Mouse (Mus musculus): ENCODE data around the gene Snx33. TPM values are rescaled to one million over a fixed set of nuclear protein-coding genes. Genes with fewer than 3 reads are reported as not detected.
A peak's percentile ranks its signal among the peaks of the same experiment; 100 is the strongest.

Snx33 gene
- total and polyA plus RNA-seq, 2 experiments from 2014 or later: 1.3 to 5.8 TPM

- Histone ChIP-seq H3K9ac (peak within 1 kb of the TSS; percentile 74), H3K4me3 (ENCODE audit: low read depth, low read length) (peak within 1 kb of the TSS; percentile 67), H3K4me1 (ENCODE audit: insufficient read depth) (0 out of 2 replicates have a peak, but pooled peaks cover 9% of the 10 kb centered on the region), H3K27ac (ENCODE audit: low read depth, low read length) (peak within 1 kb of the TSS; percentile 85), H3K27me3 (ENCODE audit: insufficient read depth, low read length) (no peaks in the 10 kb centered on the region), H3K36me3 (ENCODE audit: insufficient read depth) (no peaks in the 10 kb centered on the region), H3K9me3 (ENCODE audit: low read length) (no peaks in the 10 kb centered on the region), H3K4me2 (ENCODE audit: low read depth) (peak within 1 kb of the TSS; percentile 76)
- WGBS: under 1% methylated on average over 73 of the region's 73 CpGs
- DNase-seq: peak; percentile 97
- peak; percentile 62 for TF ChIP-seq CTCF (IDR thresholded peaks at IDR 0.05; ENCODE audit: low read depth)
- peak; percentile 98 for ATAC-seq
These were observed 9.3 kb upstream of the Snx33 start, which contains the start of gene Imp3 for GRCm38 (mm10) chr9:56937223-56938160. Imp3 (plus strand) TSS chr9:56937475.

GRCm38 (mm10) chr9:56936861-56937222, 8.7 kb upstream of the Snx33 start:
- H3K9ac ChIP-seq: no peak overlapping the region
- H3K4me1 ChIP-seq (ENCODE audit: insufficient read depth): 0 out of 2 replicates have a peak, but pooled peaks cover 9% of the 10 kb centered on the region
- 21% methylated on average over 6 of the region's 6 CpGs for WGBS
- no peaks in the 10 kb centered on the region for H3K27me3 ChIP-seq (ENCODE audit: insufficient read depth, low read length)
- H3K9me3 ChIP-seq (ENCODE audit: low read length): no peaks in the 10 kb centered on the region
- H3K4me2 ChIP-seq (ENCODE audit: low read depth): peak overlapping the region; percentile 76
- TF ChIP-seq CTCF (IDR thresholded peaks at IDR 0.05; ENCODE audit: low read depth): no peak
- no peak overlapping the region for H3K27ac ChIP-seq (ENCODE audit: low read depth, low read length)
- no peaks in the 10 kb centered on the region for H3K36me3 ChIP-seq (ENCODE audit: insufficient read depth)
- H3K4me3 ChIP-seq (ENCODE audit: low read depth, low read length): peak overlapping the region; percentile 67
- ATAC-seq (no peak; the same call in 1 of the 2 replicates), DNase-seq (no peak)

- DNase-seq (no peak), ATAC-seq (no peak)
- no peak overlapping the region for H3K4me2 ChIP-seq (ENCODE audit: low read depth)
- TF ChIP-seq CTCF (IDR thresholded peaks at IDR 0.05; ENCODE audit: low read depth): no peak
- no peak overlapping the region for H3K9ac ChIP-seq
- no peaks in the 10 kb centered on the region for H3K9me3 ChIP-seq (ENCODE audit: low read length)
- H3K27ac ChIP-seq (ENCODE audit: low read depth, low read length): no peak overlapping the region
- H3K4me3 ChIP-seq (ENCODE audit: low read depth, low read length): no peak overlapping the region
- 83% methylated on average over 1 of the region's 1 CpGs for WGBS
- no peaks in the 10 kb centered on the region for H3K36me3 ChIP-seq (ENCODE audit: insufficient read depth)
- no peaks in the 10 kb centered on the region for H3K4me1 ChIP-seq (ENCODE audit: insufficient read depth)
- H3K27me3 ChIP-seq (ENCODE audit: insufficient read depth, low read length): no peaks in the 10 kb centered on the region
These were observed 2.4 kb upstream of the Snx33 start for GRCm38 (mm10) chr9:56930556-56930955.

GRCm38 (mm10) chr9:56929496-56929895, 1.3 kb upstream of the Snx33 start:
- H3K9me3 ChIP-seq (ENCODE audit: low read length): no peaks in the 10 kb centered on the region
- H3K27me3 ChIP-seq (ENCODE audit: insufficient read depth, low read length): no peaks in the 10 kb centered on the region
- H3K36me3 ChIP-seq (ENCODE audit: insufficient read depth): no peaks in the 10 kb centered on the region
- H3K4me1 ChIP-seq (ENCODE audit: insufficient read depth): no peaks in the 10 kb centered on the region
- no peak overlapping the region for H3K27ac ChIP-seq (ENCODE audit: low read depth, low read length)
- H3K4me3 ChIP-seq (ENCODE audit: low read depth, low read length): no peak overlapping the region
- no peak for TF ChIP-seq CTCF (IDR thresholded peaks at IDR 0.05; ENCODE audit: low read depth)
- DNase-seq (no peak), ATAC-seq (no peak)
- 77% methylated on average over 4 of the region's 4 CpGs for WGBS
- H3K4me2 ChIP-seq (ENCODE audit: low read depth): no peak overlapping the region
- no peak overlapping the region for H3K9ac ChIP-seq

GRCm38 (mm10) chr9:56927191-56928012, 769 bp downstream of the Snx33 start:
- peak overlapping the region; percentile 58 for H3K27ac ChIP-seq (ENCODE audit: low read depth, low read length)
- H3K4me2 ChIP-seq (ENCODE audit: low read depth): peak overlapping the region; percentile 93
- 0 out of 2 replicates have a peak, but pooled peaks have one; percentile 26 for ATAC-seq
- H3K36me3 ChIP-seq (ENCODE audit: insufficient read depth): no peaks in the 10 kb centered on the region
- WGBS: 2% methylated on average over 35 of the region's 35 CpGs
- peak overlapping the region; percentile 48 for H3K9ac ChIP-seq
- no peak for DNase-seq
- peak overlapping the region; percentile 48 for H3K4me3 ChIP-seq (ENCODE audit: low read depth, low read length)
- no peaks in the 10 kb centered on the region for H3K27me3 ChIP-seq (ENCODE audit: insufficient read depth, low read length)
- H3K9me3 ChIP-seq (ENCODE audit: low read length): no peaks in the 10 kb centered on the region
- H3K4me1 ChIP-seq (ENCODE audit: insufficient read depth): no peaks in the 10 kb centered on the region
- no peak for TF ChIP-seq CTCF (IDR thresholded peaks at IDR 0.05; ENCODE audit: low read depth)

- Histone ChIP-seq H3K4me2 (ENCODE audit: low read depth) (0 out of 2 replicates have a peak overlapping the region, but pooled peaks have one; percentile 93), H3K27me3 (ENCODE audit: insufficient read depth, low read length) (no peaks in the 10 kb centered on the region), H3K36me3 (ENCODE audit: insufficient read depth) (no peaks in the 10 kb centered on the region), H3K27ac (ENCODE audit: low read depth, low read length) (no peak overlapping the region), H3K4me3 (ENCODE audit: low read depth, low read length) (no peak overlapping the region), H3K9me3 (ENCODE audit: low read length) (no peaks in the 10 kb centered on the region), H3K9ac (no peak overlapping the region), H3K4me1 (ENCODE audit: insufficient read depth) (no peaks in the 10 kb centered on the region)
- ATAC-seq (no peak), DNase-seq (no peak)
- WGBS: 86% methylated on average over 10 of the region's 10 CpGs
- TF ChIP-seq CTCF (IDR thresholded peaks at IDR 0.05; ENCODE audit: low read depth): no peak
These were observed 1.8 kb downstream of the Snx33 start for GRCm38 (mm10) chr9:56926387-56926786.

All from forebrain, postnatal 0 days (tissue).